Mouse (Mus musculus) heart, embryonic 13.5 days (tissue): ENCODE results near the gene Bcar1. TPM values are rescaled to one million over a fixed set of nuclear protein-coding genes. Genes with fewer than 3 reads are reported as not detected.

Experiments
- ATAC-seq: fragments of 200-750 bp; cut with Nextera tagmentation; 2 replicates; pipeline ENCODE4 v1.8.0; 2017; ENCODE audit warnings: moderate TSS enrichment; ENCODE audit not compliant: insufficient number of reproducible peaks, low FRiP score, low TSS enrichment; ENCODE audit errors: extremely low read depth
- H3K27ac ChIP-seq: fragments of 300-500 bp; sonication (generic); replicated peaks from 2 replicates; pipeline ENCODE4 v1.5.1; 2015; ENCODE audit warnings: moderate library complexity, mild to moderate bottlenecking, inconsistent platforms
- H3K27me3 ChIP-seq: fragments of 300-500 bp; sonication (generic); replicated peaks from 2 replicates; pipeline ENCODE4 v1.6.1; 2015; ENCODE audit warnings: mild to moderate bottlenecking, inconsistent platforms
- H3K36me3 ChIP-seq: fragments of 300-500 bp; sonication (generic); 2 replicates; pipeline ENCODE4 v1.6.1; 2015; ENCODE audit warnings: mild to moderate bottlenecking, inconsistent platforms
- H3K4me1 ChIP-seq: fragments of 300-500 bp; sonication (generic); 2 replicates; pipeline ENCODE4 v1.6.1; 2015; ENCODE audit warnings: inconsistent platforms
- H3K4me2 ChIP-seq: fragments of 300-500 bp; sonication (generic); 2 replicates; pipeline ENCODE4 v1.6.1; 2015; ENCODE audit warnings: inconsistent platforms, mild to moderate bottlenecking, moderate library complexity
- H3K4me3 ChIP-seq: fragments of 300-500 bp; sonication (generic); 2 replicates; pipeline ENCODE4 v1.5.1; 2015; ENCODE audit warnings: moderate library complexity, mild to moderate bottlenecking, inconsistent platforms
- H3K9ac ChIP-seq: fragments of 300-500 bp; sonication (generic); 2 replicates; pipeline ENCODE4 v1.6.1; 2015; ENCODE audit warnings: inconsistent platforms, mild to moderate bottlenecking, moderate library complexity
- H3K9me3 ChIP-seq: fragments of 300-500 bp; sonication (generic); 2 replicates; pipeline ENCODE4 v1.6.1; 2016; ENCODE audit warnings: inconsistent platforms
- WGBS: fragments of 180-500 bp; shearing (Covaris S2); methylation state at CpG from one replicate; pipeline ENCODE4 v1.1.7; 2015; ENCODE audit warnings: mixed read lengths; 5-methylcytosine and 5-hydroxymethylcytosine counted together
- polyA plus RNA-seq: library from polyadenylated mRNA; unstranded; fragments of >200 nt; fragmentation: Nextera tagmentation; extraction: Ambion mirVana; gene quantifications from 2 replicates; pipeline ENCODE4 v1.2.1, GENCODE M21; 2015

The Bcar1 gene
- polyA plus RNA-seq, 1 experiment from 2014 or later, result 40.2 TPM

- Histone ChIP-seq H3K4me2 (no peak overlapping the region), H3K27ac (no peak overlapping the region)
- ATAC-seq, result no peak
Measured at GRCm38 (mm10) chr8:111780697-111781424, 37.3 kb upstream of the Bcar1 start.

GRCm38 (mm10) chr8:111779690-111780089, 36.1 kb upstream of the Bcar1 start:
- Histone ChIP-seq H3K9me3 (no peaks in the 10 kb centered on the region), H3K4me3 (no peak overlapping the region), H3K4me2 (no peak overlapping the region), H3K36me3 (peaks cover 37% of the 10 kb centered on the region), H3K27ac (no peak overlapping the region), H3K27me3 (no peaks in the 10 kb centered on the region), H3K4me1 (peaks cover 47% of the 10 kb centered on the region), H3K9ac (no peak overlapping the region)
- ATAC-seq, result no peak
- 63% methylated on average over 7 of the region's 7 CpGs for WGBS

More at GRCm38 (mm10) chr8:111780697-111781424, 37.3 kb upstream of the Bcar1 start:
- Histone ChIP-seq H3K4me3 (no peak overlapping the region), H3K9me3 (no peaks in the 10 kb centered on the region), H3K36me3 (peaks cover 29% of the 10 kb centered on the region), H3K4me1 (peaks cover 53% of the 10 kb centered on the region), H3K27me3 (no peaks in the 10 kb centered on the region), H3K9ac (no peak overlapping the region)
- WGBS, result 85% methylated on average over 10 of the region's 10 CpGs

GRCm38 (mm10) chr8:111778801-111779200, 35.2 kb upstream of the Bcar1 start:
- Histone ChIP-seq H3K27ac (peak overlapping the region; percentile 62), H3K9ac (peak overlapping the region; percentile 33; the same call in 1 of the 2 replicates), H3K4me3 (no peak overlapping the region), H3K9me3 (no peaks in the 10 kb centered on the region), H3K27me3 (no peaks in the 10 kb centered on the region), H3K4me1 (peaks cover 54% of the 10 kb centered on the region), H3K36me3 (peaks cover 44% of the 10 kb centered on the region), H3K4me2 (no peak overlapping the region)
- ATAC-seq, result no peak
- 31% methylated on average over 7 of the region's 7 CpGs for WGBS

GRCm38 (mm10) chr8:111776492-111776891, 32.9 kb upstream of the Bcar1 start:
- no peaks in the 10 kb centered on the region for H3K27me3 ChIP-seq
- no peak overlapping the region for H3K4me3 ChIP-seq
- H3K9ac ChIP-seq, result no peak overlapping the region
- peaks cover 50% of the 10 kb centered on the region for H3K36me3 ChIP-seq
- H3K4me1 ChIP-seq, result peaks cover 62% of the 10 kb centered on the region
- H3K27ac ChIP-seq, result no peak overlapping the region
- ATAC-seq, result no peak
- 84% methylated on average over 4 of the region's 4 CpGs for WGBS
- no peak overlapping the region for H3K4me2 ChIP-seq
- H3K9me3 ChIP-seq, result no peaks in the 10 kb centered on the region

GRCm38 (mm10) chr8:111775766-111776165, 32.2 kb upstream of the Bcar1 start:
- H3K36me3 ChIP-seq, result peaks cover 53% of the 10 kb centered on the region
- no peaks in the 10 kb centered on the region for H3K9me3 ChIP-seq
- WGBS, result 87% methylated on average over 6 of the region's 6 CpGs
- no peak overlapping the region for H3K4me2 ChIP-seq
- H3K4me3 ChIP-seq, result no peak overlapping the region
- H3K27me3 ChIP-seq, result no peaks in the 10 kb centered on the region
- ATAC-seq, result no peak
- no peak overlapping the region for H3K9ac ChIP-seq
- H3K4me1 ChIP-seq, result peaks cover 69% of the 10 kb centered on the region
- no peak overlapping the region for H3K27ac ChIP-seq

GRCm38 (mm10) chr8:111773476-111773875, 29.9 kb upstream of the Bcar1 start:
- H3K27ac ChIP-seq, result peak overlapping the region; percentile 61
- WGBS, result 78% methylated on average over 5 of the region's 5 CpGs

GRCm38 (mm10) chr8:111773057-111773456, 29.4 kb upstream of the Bcar1 start:
- Histone ChIP-seq H3K27ac (peak overlapping the region; percentile 61; the same call in 1 of the 2 replicates), H3K9me3 (no peaks in the 10 kb centered on the region), H3K27me3 (no peaks in the 10 kb centered on the region), H3K36me3 (peaks cover 49% of the 10 kb centered on the region), H3K4me2 (no peak overlapping the region), H3K4me1 (peaks cover 54% of the 10 kb centered on the region), H3K9ac (no peak overlapping the region), H3K4me3 (no peak overlapping the region)
- no peak for ATAC-seq
- 38% methylated on average over 7 of the region's 7 CpGs for WGBS

More at GRCm38 (mm10) chr8:111773476-111773875, 29.9 kb upstream of the Bcar1 start:
- Histone ChIP-seq H3K27me3 (no peaks in the 10 kb centered on the region), H3K4me3 (no peak overlapping the region), H3K9ac (no peak overlapping the region), H3K36me3 (peaks cover 49% of the 10 kb centered on the region), H3K4me2 (no peak overlapping the region), H3K9me3 (no peaks in the 10 kb centered on the region), H3K4me1 (peaks cover 58% of the 10 kb centered on the region)
- ATAC-seq, result no peak

- peak overlapping the region; percentile 45 for H3K27ac ChIP-seq
- H3K36me3 ChIP-seq, result peaks cover 51% of the 10 kb centered on the region
- peaks cover 53% of the 10 kb centered on the region for H3K4me1 ChIP-seq
- 81% methylated on average over 9 of the region's 9 CpGs for WGBS
- no peak for ATAC-seq
- no peak overlapping the region for H3K4me2 ChIP-seq
- H3K27me3 ChIP-seq, result no peaks in the 10 kb centered on the region
- H3K9ac ChIP-seq, result no peak overlapping the region
- H3K9me3 ChIP-seq, result no peaks in the 10 kb centered on the region
- no peak overlapping the region for H3K4me3 ChIP-seq
Measured at GRCm38 (mm10) chr8:111772083-111772482, 28.5 kb upstream of the Bcar1 start.

GRCm38 (mm10) chr8:111771625-111772020, 28.0 kb upstream of the Bcar1 start:
- ATAC-seq, result no peak
- 66% methylated on average over 6 of the region's 6 CpGs for WGBS
- H3K36me3 ChIP-seq, result peaks cover 52% of the 10 kb centered on the region
- H3K4me3 ChIP-seq, result no peak overlapping the region
- peak overlapping the region; percentile 45 for H3K27ac ChIP-seq
- no peaks in the 10 kb centered on the region for H3K27me3 ChIP-seq
- no peak overlapping the region for H3K4me2 ChIP-seq
- no peaks in the 10 kb centered on the region for H3K9me3 ChIP-seq
- H3K9ac ChIP-seq, result no peak overlapping the region
- peaks cover 53% of the 10 kb centered on the region for H3K4me1 ChIP-seq

GRCm38 (mm10) chr8:111770958-111771624, 27.5 kb upstream of the Bcar1 start:
- 53% methylated on average over 5 of the region's 5 CpGs for WGBS
- Histone ChIP-seq H3K9me3 (no peaks in the 10 kb centered on the region), H3K36me3 (peaks cover 57% of the 10 kb centered on the region), H3K4me1 (peaks cover 53% of the 10 kb centered on the region), H3K27me3 (no peaks in the 10 kb centered on the region), H3K4me3 (no peak overlapping the region), H3K27ac (peak overlapping the region; percentile 45), H3K9ac (no peak overlapping the region), H3K4me2 (no peak overlapping the region)
- ATAC-seq, result no peak

GRCm38 (mm10) chr8:111769764-111770428, 26.3 kb upstream of the Bcar1 start:
- H3K9me3 ChIP-seq, result no peaks in the 10 kb centered on the region
- H3K9ac ChIP-seq, result peak overlapping the region; percentile 25; the same call in 1 of the 2 replicates
- no peak overlapping the region for H3K4me2 ChIP-seq
- no peak overlapping the region for H3K4me3 ChIP-seq
- H3K4me1 ChIP-seq, result peaks cover 49% of the 10 kb centered on the region
- peak overlapping the region; percentile 62 for H3K27ac ChIP-seq
- ATAC-seq, result no peak
- peaks cover 61% of the 10 kb centered on the region for H3K36me3 ChIP-seq
- H3K27me3 ChIP-seq, result no peaks in the 10 kb centered on the region
- 53% methylated on average over 12 of the region's 12 CpGs for WGBS
